Mouse (Mus musculus): ENCODE measurements around the gene Sbds. TPM values are rescaled to one million over a fixed set of nuclear protein-coding genes. Genes with fewer than 3 reads are reported as not detected.

The Sbds gene
- total RNA-seq, 2 experiments from 2014 or later: 32.7 to 71.3 TPM

GRCm38 (mm10) chr5:130205441-130206023 is 49.8 kb downstream of the Sbds start:
- no peak for ATAC-seq (replicated peaks; ENCODE audit: low FRiP score, poor library complexity, severe bottlenecking)

- no peak for ATAC-seq (replicated peaks; ENCODE audit: low FRiP score, poor library complexity, severe bottlenecking)
These were observed 50.8 kb downstream of the Sbds start for GRCm38 (mm10) chr5:130204560-130204959.

GRCm38 (mm10) chr5:130203948-130204347 is 51.4 kb downstream of the Sbds start:
- ATAC-seq (replicated peaks; ENCODE audit: low FRiP score, poor library complexity, severe bottlenecking): no peak

- ATAC-seq (replicated peaks; ENCODE audit: low FRiP score, poor library complexity, severe bottlenecking): no peak
These were observed 54.9 kb downstream of the Sbds start for GRCm38 (mm10) chr5:130200233-130201029.

GRCm38 (mm10) chr5:130197981-130198380 is 57.3 kb downstream of the Sbds start:
- no peak for ATAC-seq (replicated peaks; ENCODE audit: low FRiP score, poor library complexity, severe bottlenecking)

- ATAC-seq (replicated peaks; ENCODE audit: low FRiP score, poor library complexity, severe bottlenecking): no peak
These were observed 57.9 kb downstream of the Sbds start for GRCm38 (mm10) chr5:130197454-130197853.

GRCm38 (mm10) chr5:130196307-130196706 is 59.0 kb downstream of the Sbds start:
- ATAC-seq (replicated peaks; ENCODE audit: low FRiP score, poor library complexity, severe bottlenecking): no peak

Other genes with a start within 250 kb of the Sbds start
- 8.6 and 10.9 TPM in 2 replicates for gene Asl, start 226.3 kb downstream of the Sbds start, total RNA-seq (2015; ENCODE audit: low replicate concordance)
- gene Asl, start 226.3 kb downstream of the Sbds start, total RNA-seq (2017; ENCODE audit: low replicate concordance): 1.8 TPM in 1 of 2 replicates, not detected in the other
- 15.1 and 31.4 TPM in 2 replicates for gene Crcp, start 226.2 kb downstream of the Sbds start, total RNA-seq (2015; ENCODE audit: low replicate concordance)
- gene Crcp, start 226.2 kb downstream of the Sbds start, total RNA-seq (2017; ENCODE audit: low replicate concordance): 17.2 and 18.1 TPM in 2 replicates
- 5.0 and 11.7 TPM in 2 replicates for gene Tpst1, start 182.2 kb downstream of the Sbds start, total RNA-seq (2015; ENCODE audit: low replicate concordance)
- 4.5 and 9.1 TPM in 2 replicates for gene Tpst1, start 182.2 kb downstream of the Sbds start, total RNA-seq (2017; ENCODE audit: low replicate concordance)
- 11.2 and 15.1 TPM in 2 replicates for gene Kctd7, start 110.7 kb downstream of the Sbds start, total RNA-seq (2015; ENCODE audit: low replicate concordance)
- gene Kctd7, start 110.7 kb downstream of the Sbds start, total RNA-seq (2017; ENCODE audit: low replicate concordance): 17.1 and 19.2 TPM in 2 replicates
- 47.4 and 56.6 TPM in 2 replicates for gene Rabgef1, start 83.7 kb downstream of the Sbds start, total RNA-seq (2015; ENCODE audit: low replicate concordance)
- 91.1 and 102 TPM in 2 replicates for gene Rabgef1, start 83.7 kb downstream of the Sbds start, total RNA-seq (2017; ENCODE audit: low replicate concordance)
- gene Tmem248, start 38.4 kb downstream of the Sbds start, total RNA-seq (2015; ENCODE audit: low replicate concordance): 26.3 and 27.7 TPM in 2 replicates
- gene Tmem248, start 38.4 kb downstream of the Sbds start, total RNA-seq (2017; ENCODE audit: low replicate concordance): 25.5 and 32.0 TPM in 2 replicates
- gene Tyw1, start 89 bp upstream of the Sbds start, total RNA-seq (2015; ENCODE audit: low replicate concordance): 6.7 and 11.5 TPM in 2 replicates
- gene Tyw1, start 89 bp upstream of the Sbds start, total RNA-seq (2017; ENCODE audit: low replicate concordance): 12.6 and 13.5 TPM in 2 replicates
- not detected in 2 replicates for gene Caln1, start 113.9 kb upstream of the Sbds start, total RNA-seq (2015; ENCODE audit: low replicate concordance)
- gene Caln1, start 113.9 kb upstream of the Sbds start, total RNA-seq (2017; ENCODE audit: low replicate concordance): not detected in 2 replicates
- not detected in 2 replicates for gene A330070K13Rik, start 129.1 kb upstream of the Sbds start, total RNA-seq (2015; ENCODE audit: low replicate concordance)
- gene A330070K13Rik, start 129.1 kb upstream of the Sbds start, total RNA-seq (2017; ENCODE audit: low replicate concordance): not detected in 2 replicates